Mouse (Mus musculus) CD4-positive, CD25-positive, alpha-beta regulatory T cell, adult 2 months (primary cell): ENCODE measurements around the gene Col12a1.

Experiments
- DNase-seq: peaks from one replicate; pipeline ENCODE4 v3.0.0-alpha.2; 2012; ENCODE audit warnings: low read depth, low spot score

Gene Col12a1

DNA sequence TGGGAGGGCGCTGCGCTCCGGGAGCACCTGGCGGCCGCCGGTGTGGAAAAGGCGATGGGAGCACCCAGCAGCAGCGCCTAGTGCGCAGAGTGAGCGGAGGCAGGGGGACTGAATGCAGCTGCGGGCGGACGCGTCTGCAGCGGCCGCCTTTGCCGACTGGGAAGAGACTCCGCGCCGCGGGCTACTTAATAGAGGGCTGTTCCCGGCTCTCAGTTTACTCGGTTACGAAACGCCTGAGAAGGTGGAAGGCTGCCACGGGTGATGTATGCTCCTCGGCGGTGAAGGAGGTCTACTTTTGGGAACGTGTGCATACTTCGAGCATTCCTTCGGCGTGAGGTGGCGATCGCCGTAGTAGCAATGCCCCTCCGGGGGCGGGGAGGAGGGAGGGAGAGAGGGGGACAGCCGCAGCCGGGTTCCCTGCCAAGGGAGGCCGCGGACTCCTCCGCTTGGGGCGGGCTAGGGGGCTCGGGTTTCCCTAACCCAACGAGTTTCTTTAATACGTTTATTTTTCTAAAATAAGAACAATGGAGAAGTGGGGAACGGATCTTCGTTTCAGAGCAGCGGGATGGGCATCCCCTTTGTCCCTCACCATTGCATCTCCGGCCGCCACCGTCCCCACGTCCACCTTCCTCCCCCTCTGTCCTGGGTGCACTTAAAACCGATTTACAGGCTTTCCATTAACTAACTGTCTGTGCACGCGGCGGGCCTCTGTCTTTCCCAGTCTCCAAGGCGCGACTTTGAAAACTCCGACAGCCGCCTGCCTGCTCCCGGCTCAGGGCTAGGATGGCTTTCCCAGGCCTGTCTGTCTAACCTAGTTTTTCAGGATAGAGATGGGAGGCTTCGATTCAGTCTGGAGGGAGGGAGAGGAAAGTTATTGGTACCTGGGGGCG, at the start of gene Col12a1:
Gene Col12a1, minus strand, starts transcription at position 351 of the 890 bp plus-strand sequence.
- DNase-seq: no peak

DNA sequence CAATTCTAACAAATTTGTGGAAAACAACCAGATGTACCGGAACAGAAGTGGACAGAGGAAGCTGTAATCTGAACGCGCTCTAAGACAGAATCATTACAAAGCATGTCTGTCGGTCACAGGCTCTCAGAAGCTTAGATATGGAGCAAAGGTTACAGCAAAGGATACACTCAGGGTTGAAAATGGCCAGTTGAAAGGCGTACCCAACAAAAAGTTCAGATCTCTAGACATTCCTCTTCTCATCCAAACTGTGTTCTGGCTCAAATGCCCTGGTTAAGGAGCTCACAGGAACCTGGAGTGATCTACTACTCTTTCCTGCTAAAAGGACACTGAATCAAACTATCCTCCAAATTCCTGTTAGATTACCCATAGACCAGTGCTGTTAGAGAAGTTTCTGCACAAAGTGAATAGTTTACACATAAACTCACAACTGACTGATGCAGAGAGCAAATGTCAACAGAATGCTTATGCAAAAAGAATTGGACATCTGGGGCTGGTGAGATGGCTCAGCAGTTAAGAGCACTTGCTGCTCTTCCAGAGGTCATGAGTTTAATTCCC, 48.4 kb upstream of the Col12a1 start:
- DNase-seq: no peak

- DNase-seq: no peak
These were observed 46.7 kb upstream of the Col12a1 start for GRCm38 (mm10) chr9:79765329-79765728.

- DNase-seq: no peak
These were observed 43.9 kb upstream of the Col12a1 start for GRCm38 (mm10) chr9:79762519-79762918.

DNA sequence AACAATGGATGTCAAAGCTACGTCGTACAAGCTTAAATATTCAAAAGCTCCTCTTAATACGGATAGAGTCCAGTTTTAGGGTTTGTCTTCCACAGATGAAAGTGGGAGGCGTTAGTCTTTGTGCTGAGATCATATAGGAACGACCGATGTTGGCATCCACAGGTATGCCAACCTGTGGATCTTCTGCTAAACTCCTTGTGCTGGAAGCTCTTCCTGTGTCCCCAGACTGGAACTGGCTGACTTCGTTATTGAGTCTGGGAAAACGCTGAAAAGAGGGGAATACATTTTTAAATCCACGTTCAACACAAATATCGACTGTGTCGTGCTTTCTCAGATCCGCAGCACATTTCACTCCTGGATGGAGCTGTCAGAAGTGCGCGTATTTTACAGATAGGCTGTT, 41.4 kb upstream of the Col12a1 start:
- no peak for DNase-seq

DNA sequence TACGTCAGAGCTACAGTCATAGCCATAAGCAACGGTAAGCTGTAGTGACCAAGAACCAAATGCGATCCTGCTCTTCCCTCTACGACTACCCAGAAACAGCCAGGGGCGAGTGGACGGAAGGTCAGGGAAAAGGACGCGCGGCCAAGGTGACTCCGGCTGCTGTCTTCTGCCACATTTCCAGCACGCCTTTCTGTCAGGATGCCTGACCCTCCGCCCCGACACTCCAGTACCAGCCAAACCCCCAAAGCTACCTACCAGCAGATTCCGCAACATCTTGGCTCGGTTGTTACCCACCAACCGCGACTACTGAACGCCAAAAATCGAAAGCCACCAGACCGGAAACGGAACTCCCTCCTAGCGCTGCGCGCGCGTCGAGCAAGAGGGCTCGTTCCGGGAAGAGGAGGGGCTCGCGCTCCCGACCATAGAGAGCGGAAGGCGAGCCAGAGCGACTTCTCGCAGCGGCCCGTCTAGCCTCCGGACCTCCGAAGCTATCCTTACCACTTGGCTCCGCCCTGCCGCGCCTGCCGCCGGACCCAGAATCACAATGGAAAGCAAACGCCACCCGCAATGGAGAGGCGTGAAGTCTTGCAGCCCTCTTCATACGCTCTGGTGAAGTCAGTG, 40.9 kb upstream of the Col12a1 start, which contains the start of gene Cox7a2:
Gene Cox7a2, minus strand, starts transcription at position 494 of the 621 bp plus-strand sequence.
- peak; percentile 98 for DNase-seq

DNA sequence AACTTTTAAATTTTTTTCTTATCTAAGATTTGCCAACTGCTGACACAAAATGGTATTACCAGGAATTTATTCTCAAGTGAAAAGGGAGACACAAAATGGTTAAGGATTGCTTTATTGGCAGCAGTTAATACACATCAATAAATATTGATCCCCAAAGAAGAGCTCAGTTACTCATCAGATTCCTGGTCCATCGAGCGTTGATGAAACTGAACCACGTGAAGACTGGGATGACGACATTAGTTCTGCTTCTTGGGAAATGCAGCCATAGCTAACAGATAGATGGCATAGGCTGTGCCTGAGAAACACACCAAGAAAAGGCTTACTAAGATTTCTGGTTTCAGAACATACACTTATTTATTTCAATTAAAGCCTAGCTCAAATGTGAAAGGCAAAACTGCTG, 36.7 kb upstream of the Col12a1 start:
- DNase-seq: no peak

DNA sequence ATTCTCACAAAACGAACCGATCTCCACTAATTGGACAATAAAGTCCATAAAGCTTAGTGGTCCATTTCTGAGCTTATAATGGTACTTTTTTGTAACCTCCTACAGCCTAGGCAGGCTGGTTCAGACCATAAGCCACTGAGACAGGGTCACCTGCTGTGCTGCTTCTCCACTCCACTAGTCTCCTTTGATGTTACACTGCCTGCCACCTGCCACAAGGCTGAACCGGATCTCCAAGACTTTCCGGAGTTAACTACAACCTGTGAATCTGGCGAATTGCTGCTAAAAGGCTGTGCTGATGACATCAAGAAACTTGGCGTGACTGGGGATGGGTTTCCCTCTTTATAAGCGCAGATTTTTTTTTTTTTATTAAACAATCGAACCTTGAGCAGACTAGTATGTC, 33.2 kb upstream of the Col12a1 start:
- DNase-seq: no peak

GRCm38 (mm10) chr9:79750709-79751108, 32.1 kb upstream of the Col12a1 start:
- no peak for DNase-seq

DNA sequence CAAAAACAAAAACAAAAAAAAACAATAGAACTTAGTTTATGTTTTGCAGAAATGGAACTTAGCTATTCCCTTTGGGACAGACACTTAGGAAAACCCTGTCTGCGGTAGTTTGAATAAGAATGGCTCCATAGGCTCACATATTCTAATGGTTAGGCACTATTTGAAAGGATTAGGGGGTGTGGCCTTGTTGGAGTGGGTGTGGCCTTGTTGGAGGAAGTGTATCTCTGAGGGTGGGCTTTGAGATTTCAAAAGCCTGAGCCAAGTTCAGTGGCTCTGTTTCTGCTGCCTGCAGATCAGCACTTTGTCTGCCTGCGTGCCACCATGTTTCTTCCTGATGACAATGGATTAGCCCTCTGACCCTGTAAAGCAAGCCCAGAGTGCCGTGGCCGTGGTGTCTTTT, 26.4 kb upstream of the Col12a1 start:
- DNase-seq: no peak

GRCm38 (mm10) chr9:79735608-79736007, 17.0 kb upstream of the Col12a1 start:
- DNase-seq: no peak

GRCm38 (mm10) chr9:79730301-79730700, 11.7 kb upstream of the Col12a1 start:
- DNase-seq: no peak

- DNase-seq: peak; percentile 56
These were observed 4.5 kb upstream of the Col12a1 start for GRCm38 (mm10) chr9:79723090-79723489.

- peak; percentile 15 for DNase-seq
These were observed 2.4 kb upstream of the Col12a1 start for GRCm38 (mm10) chr9:79721056-79721455.

- no peak for DNase-seq
These were observed 1.5 kb upstream of the Col12a1 start for GRCm38 (mm10) chr9:79720143-79720542.

GRCm38 (mm10) chr9:79719451-79719850, 820 bp upstream of the Col12a1 start:
- no peak for DNase-seq

DNA sequence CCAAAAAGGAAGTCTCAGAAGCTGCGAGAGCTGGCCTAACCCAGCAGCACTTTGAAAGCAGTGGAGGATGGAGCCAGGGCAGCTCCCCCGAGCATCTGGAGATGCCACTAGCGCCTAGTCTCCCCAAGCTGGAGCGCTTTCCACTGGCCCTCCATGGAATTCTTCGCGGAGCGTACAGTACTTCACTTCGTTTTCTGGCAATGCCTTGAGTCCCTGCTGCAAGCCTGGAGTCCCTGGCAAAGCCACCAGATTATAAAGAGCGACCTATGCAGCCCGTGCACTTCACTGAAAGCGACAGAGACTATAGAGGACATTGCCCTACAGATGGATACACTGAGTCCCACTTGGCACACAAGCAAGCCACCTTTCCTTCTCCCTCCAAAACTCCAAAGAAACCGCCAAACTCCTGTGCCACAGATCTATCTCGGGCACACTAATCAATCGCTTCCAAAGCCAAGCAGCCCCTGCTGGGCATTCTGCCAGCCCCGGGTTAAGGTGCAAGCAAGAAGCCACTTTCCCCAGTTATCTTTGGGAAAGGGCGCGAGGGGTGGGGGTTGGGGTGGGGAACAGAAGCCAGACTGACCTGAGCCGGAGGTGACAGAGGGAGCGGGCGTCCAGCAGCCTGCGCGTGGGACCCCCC, 675 bp downstream of the Col12a1 start:
- no peak for DNase-seq

DNA sequence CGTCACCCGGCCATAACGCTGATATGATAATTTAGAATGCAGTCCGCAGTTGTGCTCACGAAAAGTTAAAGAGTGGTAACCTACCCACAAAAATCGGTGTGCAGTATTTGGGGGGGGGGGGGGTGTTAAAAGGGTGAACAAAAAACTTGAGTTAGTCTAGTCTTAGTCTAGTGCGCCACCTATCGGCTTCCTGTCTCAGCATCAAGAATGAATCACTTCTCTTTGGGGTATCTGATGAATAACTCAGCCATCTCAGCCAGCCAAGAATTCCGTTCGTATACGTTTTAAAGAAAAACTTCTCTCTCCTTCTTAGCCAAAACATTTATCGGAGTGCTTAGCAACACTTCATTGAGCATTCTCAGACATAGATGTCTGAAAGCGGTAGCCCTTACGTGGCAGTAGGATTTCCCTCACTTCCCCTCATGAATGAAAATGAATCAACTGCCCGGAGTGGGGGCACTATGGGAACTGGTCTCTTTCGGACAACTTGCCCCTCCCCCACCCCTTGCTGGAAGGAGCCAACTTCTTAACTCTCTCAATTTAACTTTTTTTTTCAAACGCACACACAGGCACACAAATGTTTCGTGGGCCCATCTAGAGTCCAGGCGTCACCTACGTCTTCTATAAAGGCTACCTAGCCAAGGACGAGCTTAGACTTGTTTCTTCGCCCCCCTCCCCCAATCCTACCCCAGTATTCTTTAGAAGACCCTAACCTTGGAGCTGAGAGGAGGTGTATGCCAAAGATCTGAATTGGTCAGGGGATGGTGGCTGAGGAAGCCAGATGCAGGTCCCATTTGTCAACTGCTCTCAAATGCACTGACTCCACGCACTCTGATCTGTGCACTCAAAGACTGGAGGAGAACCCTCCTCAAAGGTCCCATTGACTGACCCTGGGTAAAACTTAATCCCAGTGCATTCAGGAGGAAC, 1.5 kb downstream of the Col12a1 start:
- DNase-seq: peak; percentile 61

DNA sequence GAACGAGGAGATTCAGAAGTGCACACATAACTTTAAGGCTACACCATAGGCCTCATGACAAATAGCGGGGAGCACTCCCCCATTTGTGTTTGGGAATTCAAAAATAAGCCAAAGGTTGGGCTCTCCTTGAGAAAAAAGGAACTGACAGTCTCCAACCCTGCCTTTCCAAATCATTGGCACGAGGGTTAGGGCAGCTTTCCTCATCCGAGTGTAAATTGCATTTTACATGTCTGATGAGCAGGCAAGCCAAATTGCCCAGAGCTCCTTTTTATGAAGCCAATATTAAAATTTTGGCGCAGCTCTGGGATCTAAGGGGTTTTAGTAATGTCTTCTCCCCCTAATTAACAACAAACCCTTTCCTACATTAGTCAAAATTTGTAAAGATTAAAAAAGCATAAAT, 2.1 kb downstream of the Col12a1 start:
- DNase-seq: no peak

DNA sequence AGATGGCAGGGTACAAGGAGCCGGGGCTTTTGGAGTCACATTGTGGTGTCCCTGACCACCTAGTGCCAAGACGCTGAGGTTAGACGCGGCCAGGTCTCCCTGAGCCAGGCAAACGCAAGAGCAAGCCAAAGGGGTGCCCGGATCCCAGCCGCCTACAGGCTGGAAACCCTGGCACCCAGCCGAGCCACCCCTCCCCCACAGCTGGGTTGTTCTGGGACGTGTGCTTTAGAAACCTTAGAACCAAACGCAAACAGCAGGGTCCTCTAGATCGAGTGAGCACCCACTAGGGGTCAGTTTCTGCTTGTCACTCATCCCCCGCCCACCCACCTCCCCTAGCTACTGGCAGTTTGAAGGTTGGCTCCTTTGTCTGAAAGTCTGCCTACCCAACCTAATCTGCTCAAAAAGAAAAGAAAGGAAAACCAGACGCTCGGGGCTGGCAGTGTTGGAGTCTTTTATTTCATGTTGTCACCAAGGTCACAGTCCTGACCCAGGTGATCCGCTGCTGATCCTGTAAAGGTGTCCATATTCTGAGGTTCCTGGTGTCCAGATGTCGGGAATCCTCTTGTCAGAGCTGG, 4.1 kb downstream of the Col12a1 start:
- peak; percentile 11 for DNase-seq
